Mouse (Mus musculus): Measurements from ENCODE around the gene Timm29.

DNA sequence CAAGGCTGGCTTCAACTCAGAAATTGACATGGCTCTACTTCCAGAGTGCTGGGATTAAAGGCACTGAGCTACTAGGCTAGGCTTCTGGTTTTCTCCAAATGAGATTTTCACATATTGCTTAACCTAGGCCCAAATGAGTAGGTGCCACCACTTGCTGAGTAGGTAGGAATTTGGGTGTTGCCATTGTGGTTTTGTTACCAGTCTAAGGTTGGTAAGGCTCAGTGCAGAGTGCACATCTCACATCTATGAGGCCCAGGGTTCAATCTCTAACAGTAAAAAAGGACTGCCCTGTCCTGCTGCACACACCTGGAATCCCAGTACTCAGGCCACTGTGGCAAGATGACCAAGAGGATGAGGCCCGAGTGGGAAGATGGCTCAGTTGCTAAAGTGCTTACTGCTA, 7.1 kb upstream of the Timm29 start:
- TF ChIP-seq POLR2A (IDR thresholded peaks at IDR 0.05; ENCODE audit: extremely low read depth, insufficient read depth, low read length) (no peak), CTCF (IDR thresholded peaks at IDR 0.05; ENCODE audit: extremely low read depth, insufficient read depth, low read length) (no peak)
